38 mouse cellular contexts compared by ENCODE assay signal in the genomic region with DNA sequence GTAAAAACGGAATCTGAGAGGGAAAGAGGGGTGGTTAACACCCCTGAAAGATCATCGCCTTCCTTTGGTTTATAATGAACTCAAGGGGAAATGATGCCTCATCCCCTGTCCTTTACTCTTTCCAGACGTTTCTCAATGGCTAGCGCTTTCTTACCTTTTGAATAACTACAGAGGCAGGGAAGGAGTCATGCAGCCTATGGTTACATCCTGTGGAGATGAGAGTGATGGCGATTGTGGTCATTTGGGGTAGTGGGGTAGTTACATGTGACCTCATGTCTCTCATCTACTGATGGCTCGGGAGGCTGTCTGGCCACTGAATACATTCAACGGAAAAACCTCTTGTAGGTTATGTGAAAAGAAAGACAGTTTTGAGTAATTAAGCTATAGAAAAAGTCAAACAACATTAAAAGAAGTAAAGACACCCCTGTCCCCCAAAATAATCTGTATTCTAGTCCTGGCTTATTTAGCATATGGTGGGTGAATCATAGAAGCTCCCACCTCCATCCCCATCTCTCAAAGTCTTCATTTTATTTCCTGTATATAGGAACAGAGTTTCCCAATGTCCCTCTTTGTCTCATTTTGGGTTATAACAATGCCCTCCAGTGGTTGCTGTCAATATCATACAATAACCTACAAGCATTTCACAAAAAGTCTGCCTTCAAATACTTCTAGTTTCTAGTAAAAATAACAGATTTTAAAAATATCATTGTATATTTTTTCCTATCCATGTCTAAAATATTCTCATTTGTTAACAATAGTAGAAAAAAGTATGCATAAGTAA. TPM values are rescaled to one million over a fixed set of nuclear protein-coding genes. Genes with fewer than 3 reads are reported as not detected.
DNase-seq lines count a peak whose midpoint lies in the region; ATAC-seq and TF ChIP-seq lines count a peak whose summit lies in the region.
"Had no signal": no experiment of that assay in that cellular context is flagged by ENCODE, and none has a peak within 500 bp of the region (broad histone marks: within the 10 kb centered on the region; RNA-seq: fewer than 3 reads in every experiment).

No protein-coding gene starts in this region.

- no peaks in the 10 kb centered on the region for H3K9me3 ChIP-seq in hindbrain, postnatal 0 days (ENCODE audit: low read length)
- no peaks in the 10 kb centered on the region for H3K9me3 ChIP-seq in hindbrain, embryonic 12.5 days (replicated peaks)
- no peaks in the 10 kb centered on the region for H3K9me3 ChIP-seq in midbrain, postnatal 0 days (ENCODE audit: low read length)
- no peaks in the 10 kb centered on the region for H3K9me3 ChIP-seq in midbrain, embryonic 15.5 days
- H3K9me3 ChIP-seq in stomach, postnatal 0 days (ENCODE audit: control insufficient read depth, low read length) = no peaks in the 10 kb centered on the region
- H3K9me3 ChIP-seq: forebrain, embryonic 13.5 days; limb, embryonic 10.5 days; limb, embryonic 15.5 days; liver, embryonic 13.5 days; midbrain, embryonic 10.5 days; neural tube, embryonic 15.5 days; stomach, embryonic 15.5 days had no signal

- no peaks in the 10 kb centered on the region for H3K36me3 ChIP-seq in hindbrain, postnatal 0 days (ENCODE audit: insufficient read depth, low read length)
- H3K36me3 ChIP-seq in hindbrain, embryonic 12.5 days = no peaks in the 10 kb centered on the region
- no peaks in the 10 kb centered on the region for H3K36me3 ChIP-seq in midbrain, postnatal 0 days (ENCODE audit: insufficient read depth, low read length)
- H3K36me3 ChIP-seq in midbrain, embryonic 15.5 days (replicated peaks) = no peaks in the 10 kb centered on the region
- no peaks in the 10 kb centered on the region for H3K36me3 ChIP-seq in stomach, postnatal 0 days (ENCODE audit: control insufficient read depth, insufficient read depth, low read length)
- no peaks in the 10 kb centered on the region for H3K36me3 ChIP-seq in kidney, adult 2 months (ENCODE audit: control insufficient read depth, insufficient read depth, low read length)
- H3K36me3 ChIP-seq: limb, embryonic 10.5 days; limb, embryonic 15.5 days; liver, embryonic 13.5 days; midbrain, embryonic 10.5 days; neural tube, embryonic 15.5 days; stomach, embryonic 15.5 days had no signal

- no peak overlapping the region for H3K4me3 ChIP-seq in hindbrain, postnatal 0 days (ENCODE audit: low read length)
- H3K4me3 ChIP-seq in hindbrain, embryonic 12.5 days = no peak overlapping the region
- H3K4me3 ChIP-seq in midbrain, postnatal 0 days (ENCODE audit: low read depth, low read length) = no peak overlapping the region
- no peak overlapping the region for H3K4me3 ChIP-seq in midbrain, embryonic 15.5 days
- no peak overlapping the region for H3K4me3 ChIP-seq in stomach, postnatal 0 days (ENCODE audit: low read depth, low read length)
- H3K4me3 ChIP-seq in kidney, adult 2 months (ENCODE audit: insufficient read depth, low read depth, low read length) = no peak overlapping the region
- H3K4me3 ChIP-seq: forebrain, embryonic 13.5 days; limb, embryonic 10.5 days; limb, embryonic 15.5 days; liver, embryonic 13.5 days; midbrain, embryonic 10.5 days; neural tube, embryonic 15.5 days; stomach, embryonic 15.5 days had no signal

- no peak for TF ChIP-seq POLR2A in kidney, adult 2 months (IDR thresholded peaks at IDR 0.05; ENCODE audit: low read depth, low read length)

- no peaks in the 10 kb centered on the region for H3K4me1 ChIP-seq in hindbrain, postnatal 0 days (ENCODE audit: insufficient read depth, low read length)
- no peaks in the 10 kb centered on the region for H3K4me1 ChIP-seq in hindbrain, embryonic 12.5 days
- no peaks in the 10 kb centered on the region for H3K4me1 ChIP-seq in midbrain, postnatal 0 days (ENCODE audit: insufficient read depth, low read length)
- no peaks in the 10 kb centered on the region for H3K4me1 ChIP-seq in midbrain, embryonic 15.5 days
- no peaks in the 10 kb centered on the region for H3K4me1 ChIP-seq in stomach, postnatal 0 days (replicated peaks; ENCODE audit: control insufficient read depth, insufficient read depth)
- H3K4me1 ChIP-seq in kidney, adult 2 months (ENCODE audit: control insufficient read depth, insufficient read depth, low read length) = no peaks in the 10 kb centered on the region
- H3K4me1 ChIP-seq: forebrain, embryonic 13.5 days; limb, embryonic 10.5 days; limb, embryonic 15.5 days; liver, embryonic 13.5 days; midbrain, embryonic 10.5 days; neural tube, embryonic 15.5 days; stomach, embryonic 15.5 days had no signal

- TF ChIP-seq EP300 in stomach, postnatal 0 days (optimal IDR thresholded peaks at IDR 0.05) = no peak

- H3K9ac ChIP-seq in hindbrain, postnatal 0 days (replicated peaks; ENCODE audit: low read length) = no peak overlapping the region
- H3K9ac ChIP-seq in hindbrain, embryonic 12.5 days = no peak overlapping the region
- no peak overlapping the region for H3K9ac ChIP-seq in midbrain, postnatal 0 days (replicated peaks; ENCODE audit: low read length, poor library complexity, severe bottlenecking)
- H3K9ac ChIP-seq in midbrain, embryonic 15.5 days = no peak overlapping the region
- no peak overlapping the region for H3K9ac ChIP-seq in stomach, postnatal 0 days (ENCODE audit: low read length)
- H3K9ac ChIP-seq: forebrain, embryonic 13.5 days; limb, embryonic 15.5 days; liver, embryonic 13.5 days; neural tube, embryonic 15.5 days; stomach, embryonic 15.5 days had no signal

- no peak for ATAC-seq in hindbrain, postnatal 0 days
- no peak for ATAC-seq in hindbrain, embryonic 12.5 days (ENCODE audit: low FRiP score)
- ATAC-seq in midbrain, postnatal 0 days (ENCODE audit: low FRiP score) = no peak
- ATAC-seq in midbrain, embryonic 15.5 days (replicated peaks) = no peak
- 0 out of 2 replicates have a peak, but pooled peaks have one; percentile 16 for ATAC-seq in common myeloid progenitor, adult 5-6 weeks (replicated peaks; ENCODE audit: low read depth, poor library complexity, severe bottlenecking)
- ATAC-seq in stomach, postnatal 0 days (ENCODE audit: low FRiP score, low TSS enrichment) = no peak
- ATAC-seq: forebrain, embryonic 13.5 days; intestine, embryonic 16.5 days; lung, postnatal 0 days had no signal

- H3K27ac ChIP-seq in hindbrain, postnatal 0 days = no peak overlapping the region
- H3K27ac ChIP-seq in hindbrain, embryonic 12.5 days = no peak overlapping the region
- no peak overlapping the region for H3K27ac ChIP-seq in midbrain, postnatal 0 days (ENCODE audit: low read depth, low read length)
- no peak overlapping the region for H3K27ac ChIP-seq in midbrain, embryonic 15.5 days
- H3K27ac ChIP-seq in stomach, postnatal 0 days (replicated peaks) = no peak overlapping the region
- H3K27ac ChIP-seq in kidney, adult 2 months (ENCODE audit: insufficient read depth, low read depth, low read length) = no peak overlapping the region
- H3K27ac ChIP-seq: forebrain, embryonic 13.5 days; limb, embryonic 10.5 days; limb, embryonic 15.5 days; liver, embryonic 13.5 days; midbrain, embryonic 10.5 days; neural tube, embryonic 15.5 days; stomach, embryonic 15.5 days had no signal

- TF ChIP-seq CTCF in hindbrain, postnatal 0 days (IDR thresholded peaks at IDR 0.05; ENCODE audit: low read depth) = no peak
- peak; percentile 33 for TF ChIP-seq CTCF in midbrain, postnatal 0 days (IDR thresholded peaks at IDR 0.05)
- 0 out of 2 replicates have a peak, but pooled peaks have one; percentile 7 for TF ChIP-seq CTCF in stomach, postnatal 0 days (IDR thresholded peaks at IDR 0.05; ENCODE audit: low read depth)
- no peak for TF ChIP-seq CTCF in kidney, adult 2 months (conservative IDR thresholded peaks at IDR 0.05; ENCODE audit: insufficient read depth, insufficient read length, low read depth, low read length)

- 78% methylated on average over 7 of the region's 7 CpGs for WGBS in hindbrain, postnatal 0 days
- 72% methylated on average over 7 of the region's 7 CpGs for WGBS in hindbrain, embryonic 12.5 days
- 78% methylated on average over 7 of the region's 7 CpGs for WGBS in midbrain, postnatal 0 days
- 79% methylated on average over 7 of the region's 7 CpGs for WGBS in midbrain, embryonic 15.5 days
- 76% methylated on average over 7 of the region's 7 CpGs for WGBS in stomach, postnatal 0 days
- 65% methylated on average over 7 of the region's 7 CpGs for WGBS in kidney, adult 2 months

- no peaks in the 10 kb centered on the region for H3K27me3 ChIP-seq in hindbrain, postnatal 0 days (ENCODE audit: insufficient read depth, low read length)
- H3K27me3 ChIP-seq in hindbrain, embryonic 12.5 days = no peaks in the 10 kb centered on the region
- H3K27me3 ChIP-seq in midbrain, postnatal 0 days (ENCODE audit: insufficient read depth, low read length) = no peaks in the 10 kb centered on the region
- H3K27me3 ChIP-seq in midbrain, embryonic 15.5 days (replicated peaks) = no peaks in the 10 kb centered on the region
- no peaks in the 10 kb centered on the region for H3K27me3 ChIP-seq in stomach, postnatal 0 days (ENCODE audit: control insufficient read depth, insufficient read depth, low read length)
- no peaks in the 10 kb centered on the region for H3K27me3 ChIP-seq in kidney, adult 2 months (replicated peaks; ENCODE audit: control insufficient read depth, insufficient read depth, low read length)
- H3K27me3 ChIP-seq: forebrain, embryonic 13.5 days; limb, embryonic 15.5 days; liver, embryonic 13.5 days; neural tube, embryonic 15.5 days; stomach, embryonic 15.5 days had no signal

- DNase-seq in hindbrain, postnatal 0 days (ENCODE audit: low spot score) = peak; percentile 9
- no peak for DNase-seq in midbrain, postnatal 0 days (ENCODE audit: low spot score)
- DNase-seq in stomach, postnatal 0 days (ENCODE audit: low spot score) = no peak
- no peak for DNase-seq in adrenal gland, postnatal 36 days
- no peak for DNase-seq in kidney, adult 2 months
- DNase-seq: adrenal gland, postnatal 14 days; B cell, adult 2 months; cerebellum, adult 18-20 months; cerebellum, postnatal 10 days; gastrocnemius, postnatal 25 days; heart, adult 18-20 months; kidney, adult 9 months; kidney, postnatal 25 days; liver, embryonic 13.5 days; lung, adult 18-20 months; lung, postnatal 4 days; right cerebral cortex, postnatal 25 days; thymus, adult 18-20 months; thymus, postnatal 36 days had no signal

- H3K4me2 ChIP-seq in hindbrain, postnatal 0 days (ENCODE audit: low read depth, low read length) = no peak overlapping the region
- H3K4me2 ChIP-seq in hindbrain, embryonic 12.5 days (replicated peaks) = no peak overlapping the region
- H3K4me2 ChIP-seq in midbrain, postnatal 0 days (ENCODE audit: low read depth, low read length, poor library complexity, severe bottlenecking) = no peak overlapping the region
- H3K4me2 ChIP-seq in midbrain, embryonic 15.5 days = no peak overlapping the region
- no peak overlapping the region for H3K4me2 ChIP-seq in stomach, postnatal 0 days (replicated peaks; ENCODE audit: low read depth)
- H3K4me2 ChIP-seq: forebrain, embryonic 13.5 days; limb, embryonic 15.5 days; liver, embryonic 13.5 days; neural tube, embryonic 15.5 days; stomach, embryonic 15.5 days had no signal

RNA-seq across cellular contexts. Expression of a gene that starts 29.3 kb away (rescaled TPM):
- 1.5 TPM in 2 replicates for total RNA-seq in hindbrain, postnatal 0 days (2014; rRNA removed)
- polyA plus RNA-seq in hindbrain, postnatal 0 days (2015; fragmentation: Nextera tagmentation; extraction: Ambion mirVana) = 0.92 and 1.3 TPM in 2 replicates
- 0.68 and 1.6 TPM in 2 replicates for polyA plus RNA-seq in hindbrain, embryonic 12.5 days (2016; fragmentation: Nextera tagmentation; extraction: Ambion mirVana)
- 0.71 TPM in 1 of 2 replicates, not detected in the other for total RNA-seq in midbrain, postnatal 0 days (2014; rRNA removed)
- polyA plus RNA-seq in midbrain, postnatal 0 days (2015; fragmentation: Nextera tagmentation; extraction: Ambion mirVana) = 0.65 and 0.95 TPM in 2 replicates
- 0.69 and 0.83 TPM in 2 replicates for polyA plus RNA-seq in midbrain, embryonic 15.5 days (2015; fragmentation: Nextera tagmentation; extraction: Ambion mirVana)
- total RNA-seq in common myeloid progenitor, adult 5-6 weeks (2017) = not detected in 2 replicates
- 0.30 and 0.67 TPM in 2 replicates for polyA plus RNA-seq in stomach, postnatal 0 days (2015; fragmentation: Nextera tagmentation; extraction: Ambion mirVana)
- not detected for total RNA-seq in adrenal gland, postnatal 36 days (2021)
- not detected in 2 replicates for polyA plus RNA-seq in kidney, adult 2 months (2012; rRNA removed)
- total RNA-seq: adrenal gland, postnatal 14 days; gastrocnemius, adult 18-20 months; heart, adult 18-20 months; heart, postnatal 25 days had no signal
- polyA plus RNA-seq: heart, embryonic 14.5 days; intestine, embryonic 16.5 days; limb, embryonic 10.5 days; liver, embryonic 13.5 days; lung, postnatal 0 days had no signal

RNA-seq across cellular contexts. Expression of a gene that starts 42.6 kb away (rescaled TPM):
- 0.78 TPM in 1 of 2 replicates, not detected in the other for total RNA-seq in hindbrain, postnatal 0 days (2014; rRNA removed)
- polyA plus RNA-seq in hindbrain, postnatal 0 days (2015; fragmentation: Nextera tagmentation; extraction: Ambion mirVana) = not detected in 2 replicates
- polyA plus RNA-seq in hindbrain, embryonic 12.5 days (2016; fragmentation: Nextera tagmentation; extraction: Ambion mirVana) = 0.05 TPM in 1 of 2 replicates, not detected in the other
- total RNA-seq in midbrain, postnatal 0 days (2014; rRNA removed) = not detected in 2 replicates
- not detected in 2 replicates for polyA plus RNA-seq in midbrain, postnatal 0 days (2015; fragmentation: Nextera tagmentation; extraction: Ambion mirVana)
- polyA plus RNA-seq in midbrain, embryonic 15.5 days (2015; fragmentation: Nextera tagmentation; extraction: Ambion mirVana) = not detected in 2 replicates
- total RNA-seq in common myeloid progenitor, adult 5-6 weeks (2017) = 575 and 670 TPM in 2 replicates
- polyA plus RNA-seq in stomach, postnatal 0 days (2015; fragmentation: Nextera tagmentation; extraction: Ambion mirVana) = 1.3 and 1.7 TPM in 2 replicates
- total RNA-seq in adrenal gland, postnatal 36 days (2021) = 1 to 10 TPM; 1.4 to 3.3 TPM
- 0.27 TPM in 1 of 2 replicates, not detected in the other for polyA plus RNA-seq in kidney, adult 2 months (2012; rRNA removed)
- total RNA-seq: ES-E14; gastrocnemius, postnatal 25 days; layer of hippocampus, adult 18-20 months had no signal
- polyA plus RNA-seq: brain, embryonic 14.5 days; embryonic facial prominence, embryonic 11.5 days; forebrain, embryonic 13.5 days; hindbrain, embryonic 11.5 days; limb, embryonic 10.5 days; midbrain, embryonic 10.5 days; neural tube, embryonic 15.5 days had no signal

Comparison
In these comparisons a context has a peak if more than half of its experiments do, and no peak if none do; other contexts are left out.
1. CTCF ChIP-seq: peak in midbrain, postnatal 0 days (single experiment) and stomach, postnatal 0 days (single experiment); none in hindbrain, postnatal 0 days (single experiment) and kidney, adult 2 months (single experiment).